Mouse (Mus musculus): Measurements from ENCODE around the gene Thrb. TPM values are rescaled to one million over a fixed set of nuclear protein-coding genes. Genes with fewer than 3 reads are reported as not detected.

Gene Thrb
- total and polyA plus RNA-seq, 3 experiments = not detected

DNA sequence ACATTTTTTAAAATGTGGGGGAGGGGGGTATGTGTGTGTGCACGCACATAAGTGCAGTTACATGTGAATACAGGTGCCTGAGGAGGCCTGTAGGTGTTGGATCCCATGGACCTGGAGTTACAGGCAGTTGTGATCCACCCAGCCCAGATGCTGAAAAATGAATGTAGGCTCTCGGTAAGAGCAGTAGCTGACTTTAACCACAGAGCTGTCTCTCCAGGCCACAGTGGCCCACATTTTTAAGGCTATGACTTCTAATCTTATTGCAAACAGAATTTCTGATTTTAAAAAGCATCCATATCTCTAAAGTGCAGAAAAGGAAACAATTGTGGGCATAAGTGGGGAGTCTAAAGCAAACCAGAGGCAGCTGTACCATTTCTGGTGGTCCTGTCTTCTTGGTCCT, 328.5 kb downstream of the Thrb start:
- Histone ChIP-seq H3K79me2 (ENCODE audit: control insufficient read depth, insufficient read depth, low read length, poor library complexity) (no peaks in the 10 kb centered on the region), H3K27me3 (ENCODE audit: control insufficient read depth in 1 of 2, insufficient read depth in 2 of 2, low read length in 2 of 2) (no peaks in the 10 kb centered on the region), H3K4me3 (ENCODE audit: control insufficient read depth in 1 of 2, insufficient read depth in 1 of 2, low read depth in 2 of 2, low read length in 2 of 2) (no peak overlapping the region), H3K4me1 (ENCODE audit: control insufficient read depth in 1 of 2, insufficient read depth in 2 of 2, low read length in 2 of 2) (no peaks in the 10 kb centered on the region), H3K9me3 (replicated peaks; ENCODE audit: insufficient read depth, low read length) (no peaks in the 10 kb centered on the region), H3K9ac (ENCODE audit: control insufficient read depth, low read depth, low read length, poor library complexity, severe bottlenecking) (no peak overlapping the region), H3K36me3 (ENCODE audit: control insufficient read depth in 1 of 2, insufficient read depth in 2 of 2, low read length in 2 of 2) (no peaks in the 10 kb centered on the region), H3K27ac (ENCODE audit: control insufficient read depth, low read depth, low read length) (no peak overlapping the region)
- TF ChIP-seq KAT2A (conservative IDR thresholded peaks at IDR 0.05; ENCODE audit: low read depth, low read length) (no peak), JUND (IDR thresholded peaks at IDR 0.05; ENCODE audit: low read depth, low read length) (no peak), MEF2A (IDR thresholded peaks at IDR 0.05; ENCODE audit: extremely low read depth, insufficient replicate concordance, low read depth, low read length, poor library complexity, severe bottlenecking) (no peak), CTCF (IDR thresholded peaks at IDR 0.05 in 2 of 3, conservative IDR thresholded peaks at IDR 0.05 in 1 of 3; ENCODE audit: control insufficient read depth in 1 of 3, insufficient read depth in 1 of 3, low read depth in 2 of 3, low read length in 3 of 3, poor library complexity in 1 of 3, severe bottlenecking in 1 of 3) (no peak), CHD1 (IDR thresholded peaks at IDR 0.05; ENCODE audit: low read depth, low read length) (no peak), TAL1 (IDR thresholded peaks at IDR 0.05; ENCODE audit: low read length) (no peak), RCOR1 (IDR thresholded peaks at IDR 0.05; ENCODE audit: low read depth, low read length) (no peak), NRF1 (IDR thresholded peaks at IDR 0.05; ENCODE audit: insufficient read depth, low read depth, low read length, poor library complexity, severe bottlenecking) (no peak), E2F4 (IDR thresholded peaks at IDR 0.05; ENCODE audit: borderline replicate concordance, low read depth, low read length) (no peak), USF2 (IDR thresholded peaks at IDR 0.05; ENCODE audit: borderline replicate concordance in 1 of 2, insufficient read depth in 1 of 2, low read depth in 1 of 2, low read length in 2 of 2) (no peak), GATA1 (IDR thresholded peaks at IDR 0.05; ENCODE audit: low read depth, low read length) (no peak), BHLHE40 (IDR thresholded peaks at IDR 0.05; ENCODE audit: borderline replicate concordance, low read depth, low read length) (no peak), ELF1 (IDR thresholded peaks at IDR 0.05; ENCODE audit: low read depth, low read length) (no peak), EP300 (IDR thresholded peaks at IDR 0.05; ENCODE audit: low read depth in 1 of 2, low read length in 2 of 2) (no peak), GABPA (IDR thresholded peaks at IDR 0.05; ENCODE audit: low read depth, low read length) (no peak), MAX (IDR thresholded peaks at IDR 0.05; ENCODE audit: low read length) (no peak)
- DNase-seq (ENCODE audit: low read depth, low spot score) = no peak

DNA sequence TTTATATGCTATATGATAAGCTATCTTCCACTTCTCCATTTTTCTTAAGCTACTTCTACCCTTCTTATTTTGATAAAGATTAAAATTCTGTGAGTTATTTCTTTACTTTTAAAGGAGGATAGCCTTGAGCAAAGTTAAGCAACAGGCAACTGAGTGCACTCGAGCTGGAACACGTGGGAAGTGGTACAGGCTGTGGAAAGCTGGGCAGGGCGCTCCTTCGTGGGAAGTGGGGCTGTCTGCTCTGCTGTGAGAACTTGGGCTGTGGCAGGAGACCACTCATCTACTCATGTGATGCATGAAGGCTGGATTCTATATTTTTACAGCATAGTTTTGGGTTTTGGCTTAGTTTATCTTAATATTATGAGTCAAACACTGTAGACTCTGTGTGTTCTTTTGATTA, 329.1 kb downstream of the Thrb start:
- H3K9me3 ChIP-seq (replicated peaks; ENCODE audit: insufficient read depth, low read length) = no peaks in the 10 kb centered on the region
- no peak for TF ChIP-seq TBP (IDR thresholded peaks at IDR 0.05; ENCODE audit: low read depth, low read length)
- TF ChIP-seq ETS1 (IDR thresholded peaks at IDR 0.05; ENCODE audit: low read depth, low read length) = no peak
- TF ChIP-seq CHD1 (IDR thresholded peaks at IDR 0.05; ENCODE audit: low read depth, low read length) = no peak
- no peak for TF ChIP-seq SMC3 (IDR thresholded peaks at IDR 0.05; ENCODE audit: low read depth, low read length)
- no peak for TF ChIP-seq GABPA (IDR thresholded peaks at IDR 0.05; ENCODE audit: low read depth, low read length)
- TF ChIP-seq SIN3A (IDR thresholded peaks at IDR 0.05; ENCODE audit: low read length) = no peak
- TF ChIP-seq EP300 (IDR thresholded peaks at IDR 0.05; ENCODE audit: low read depth in 1 of 2, low read length in 2 of 2) = no peak
- TF ChIP-seq MAFK (IDR thresholded peaks at IDR 0.05; ENCODE audit: borderline replicate concordance, low read depth, low read length) = no peak
- TF ChIP-seq ELF1 (IDR thresholded peaks at IDR 0.05; ENCODE audit: low read depth, low read length) = no peak
- no peak for TF ChIP-seq CHD2 (IDR thresholded peaks at IDR 0.05; ENCODE audit: low read length)
- no peak for TF ChIP-seq HCFC1 (IDR thresholded peaks at IDR 0.05; ENCODE audit: low read depth, low read length)
- no peak for TF ChIP-seq USF2 (IDR thresholded peaks at IDR 0.05; ENCODE audit: borderline replicate concordance in 1 of 2, insufficient read depth in 1 of 2, low read depth in 1 of 2, low read length in 2 of 2)
- TF ChIP-seq ZMIZ1 (IDR thresholded peaks at IDR 0.05; ENCODE audit: low read depth, low read length) = no peak
- TF ChIP-seq ZKSCAN1 (IDR thresholded peaks at IDR 0.05; ENCODE audit: low read depth, low read length) = no peak
- no peak for TF ChIP-seq POLR2AphosphoS5 (IDR thresholded peaks at IDR 0.05; ENCODE audit: borderline replicate concordance, low read depth, low read length)
- no peak for TF ChIP-seq KAT2A (conservative IDR thresholded peaks at IDR 0.05; ENCODE audit: low read depth, low read length)
- TF ChIP-seq POLR2A (IDR thresholded peaks at IDR 0.05; ENCODE audit: control insufficient read depth in 1 of 2, insufficient read depth in 1 of 2, low read depth in 1 of 2, low read length in 2 of 2, poor library complexity in 1 of 2) = no peak
- TF ChIP-seq MAZ (IDR thresholded peaks at IDR 0.05; ENCODE audit: low read depth, low read length) = no peak
- no peaks in the 10 kb centered on the region for H3K36me3 ChIP-seq (ENCODE audit: control insufficient read depth in 1 of 2, insufficient read depth in 2 of 2, low read length in 2 of 2)
- H3K9ac ChIP-seq (ENCODE audit: control insufficient read depth, low read depth, low read length, poor library complexity, severe bottlenecking) = no peak overlapping the region
- H3K27ac ChIP-seq (ENCODE audit: control insufficient read depth, low read depth, low read length) = no peak overlapping the region
- H3K4me3 ChIP-seq (ENCODE audit: control insufficient read depth in 1 of 2, insufficient read depth in 1 of 2, low read depth in 2 of 2, low read length in 2 of 2) = no peak overlapping the region
- no peak for DNase-seq (ENCODE audit: low read depth, low spot score)
- H3K27me3 ChIP-seq (ENCODE audit: control insufficient read depth in 1 of 2, insufficient read depth in 2 of 2, low read length in 2 of 2) = no peaks in the 10 kb centered on the region
- H3K4me1 ChIP-seq (ENCODE audit: control insufficient read depth in 1 of 2, insufficient read depth in 2 of 2, low read length in 2 of 2) = no peaks in the 10 kb centered on the region
- H3K79me2 ChIP-seq (ENCODE audit: control insufficient read depth, insufficient read depth, low read length, poor library complexity) = no peaks in the 10 kb centered on the region
